ENCODE assay signal across 1 mouse cellular context in the genomic region with DNA sequence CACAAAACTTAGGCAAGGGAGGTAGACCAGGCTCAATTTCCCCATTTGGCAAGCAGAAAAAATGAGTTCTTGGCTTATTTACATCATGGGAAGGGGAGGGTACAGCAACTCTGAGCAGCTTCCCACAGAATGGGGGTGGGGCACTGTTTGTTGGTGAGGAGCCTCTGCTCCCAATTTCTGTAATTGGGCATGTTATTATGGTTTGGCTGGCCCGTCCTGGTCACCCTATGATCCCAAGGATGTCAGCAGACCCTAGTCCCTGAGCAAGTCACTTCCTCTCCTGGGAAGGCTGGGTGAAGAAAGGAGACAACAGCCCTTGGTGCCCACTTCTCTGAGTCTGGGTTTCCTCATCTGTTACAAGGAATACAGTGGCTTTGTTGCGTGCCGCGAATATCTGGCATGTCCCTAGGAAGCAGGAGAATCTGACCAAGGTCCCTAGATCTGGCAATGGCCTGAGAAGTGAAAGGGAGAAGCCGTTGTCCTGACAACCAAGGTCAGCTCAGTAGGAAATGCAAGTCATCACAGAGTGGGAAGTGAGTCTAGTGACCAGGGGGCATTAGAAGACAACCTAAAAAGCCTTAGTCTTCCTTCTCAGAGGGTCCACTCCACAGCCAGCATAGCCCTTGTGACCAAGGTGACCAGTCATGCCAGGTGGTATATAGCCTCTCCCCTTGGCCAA.
A peak's percentile ranks its signal among the peaks of the same experiment; 100 is the strongest.
TF ChIP-seq lines count a peak whose summit lies in the region.

No protein-coding gene starts in this region.

TF ChIP-seq in MEL, 35 proteins besides CTCF, POLR2A, EP300 and RAD21:
- TF ChIP-seq ZNF384 (IDR thresholded peaks at IDR 0.05; ENCODE audit: low read depth, low read length): 0 out of 2 replicates have a peak, but pooled peaks have one; percentile 20
- TF ChIP-seq USF1 (IDR thresholded peaks at IDR 0.05; ENCODE audit: low read depth, low read length): no peak
- no peak for TF ChIP-seq MYC (IDR thresholded peaks at IDR 0.05; ENCODE audit: low read depth, low read length)
- TF ChIP-seq TCF12 (IDR thresholded peaks at IDR 0.05; ENCODE audit: low read depth, low read length): no peak
- TF ChIP-seq ELF1 (IDR thresholded peaks at IDR 0.05; ENCODE audit: low read depth, low read length): 0 out of 2 replicates have a peak, but pooled peaks have one; percentile 10
- 0 out of 2 replicates have a peak, but pooled peaks have one; percentile 48 for TF ChIP-seq GABPA (IDR thresholded peaks at IDR 0.05; ENCODE audit: low read depth, low read length)
